19 mouse cellular contexts compared by ENCODE assay signal in the genomic region with DNA sequence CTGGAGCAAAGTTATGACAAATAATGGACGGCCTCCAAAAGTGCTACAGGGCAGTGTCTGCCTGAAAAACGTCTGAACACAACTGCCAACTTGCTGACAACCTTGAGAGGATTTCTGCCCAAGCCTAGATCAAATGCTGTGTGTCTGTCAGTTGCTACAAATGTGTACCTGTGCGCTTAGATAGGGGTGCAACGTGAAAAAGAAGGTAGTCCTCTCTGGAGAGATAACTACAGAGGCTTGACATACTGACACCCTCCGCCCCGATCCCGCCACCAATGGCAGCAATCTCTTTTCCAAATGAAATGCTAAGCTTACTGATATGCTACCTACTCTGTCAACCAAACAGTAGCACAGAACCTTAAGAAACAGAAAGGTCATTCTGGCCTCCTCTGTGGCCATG. TPM values are rescaled to one million over a fixed set of nuclear protein-coding genes. Genes with fewer than 3 reads are reported as not detected.
DNase-seq lines count a peak whose midpoint lies in the region; ATAC-seq lines count a peak whose summit lies in the region.
"Had no signal": no experiment of that assay in that cellular context is flagged by ENCODE, and none has a peak within 500 bp of the region (broad histone marks: within the 10 kb centered on the region; RNA-seq: fewer than 3 reads in every experiment).

No protein-coding gene starts in this region.

- no peak for DNase-seq in heart, postnatal 36 days
- peak; percentile 36 for DNase-seq in c-Kit-negative CD71-positive TER-119-positive erythroid progenitor cells, embryonic 14.5 days (ENCODE audit: low read depth, low spot score)
- peak; percentile 78 for DNase-seq in liver
- DNase-seq in left cerebral cortex, adult 18-20 months (ENCODE audit: low spot score in 2 of 2): no peak
- no peak for DNase-seq in layer of hippocampus, postnatal 36 days
- DNase-seq: cerebellum, postnatal 10 days; embryo, embryonic 11 days; gastrocnemius, adult 2 months; lung, postnatal 10 days had no signal

- no peaks in the 10 kb centered on the region for H3K27me3 ChIP-seq in heart, embryonic 14.5 days (ENCODE audit: control insufficient read depth, insufficient read depth, low read length)
- H3K27me3 ChIP-seq in liver, embryonic 16.5 days (ENCODE audit: control insufficient read depth, insufficient read depth, low read depth, low read length): no peaks in the 10 kb centered on the region
- H3K27me3 ChIP-seq: heart, embryonic 12.5 days; intestine, embryonic 15.5 days; limb, embryonic 15.5 days; neural tube, embryonic 15.5 days had no signal

- no peaks in the 10 kb centered on the region for H3K36me3 ChIP-seq in heart, embryonic 14.5 days (ENCODE audit: control insufficient read depth, insufficient read depth, low read length)
- H3K36me3 ChIP-seq in liver, embryonic 16.5 days (ENCODE audit: control insufficient read depth, insufficient read depth): no peaks in the 10 kb centered on the region
- H3K36me3 ChIP-seq: heart, embryonic 12.5 days; intestine, embryonic 15.5 days; limb, embryonic 15.5 days; neural tube, embryonic 15.5 days had no signal

- no peak overlapping the region for H3K9ac ChIP-seq in heart, embryonic 14.5 days (ENCODE audit: low read length)
- peak overlapping the region; percentile 13; the same call in 1 of the 2 replicates for H3K9ac ChIP-seq in liver, embryonic 16.5 days (ENCODE audit: low read depth, low read length)
- H3K9ac ChIP-seq: heart, embryonic 12.5 days; hindbrain, embryonic 14.5 days; intestine, embryonic 15.5 days; limb, embryonic 15.5 days; neural tube, embryonic 15.5 days had no signal

- peak overlapping the region; percentile 27; the same call in 1 of the 2 replicates for H3K4me2 ChIP-seq in heart, embryonic 14.5 days (ENCODE audit: low read length)
- peak overlapping the region; percentile 42 for H3K4me2 ChIP-seq in liver, embryonic 16.5 days (ENCODE audit: low read depth, low read length)
- H3K4me2 ChIP-seq: heart, embryonic 12.5 days; hindbrain, embryonic 14.5 days; intestine, embryonic 15.5 days; limb, embryonic 15.5 days; neural tube, embryonic 15.5 days had no signal

- no peak for ATAC-seq in heart, embryonic 14.5 days (ENCODE audit: insufficient number of reproducible peaks, insufficient read depth, low FRiP score, low read depth)
- ATAC-seq in liver, embryonic 16.5 days (ENCODE audit: low read depth): peak; percentile 97
- no peak for ATAC-seq in cerebellum, adult (ENCODE audit: insufficient number of reproducible peaks, low FRiP score, low TSS enrichment)
- ATAC-seq: CD4-positive, CD25-positive, alpha-beta regulatory T cell, adult 4 months; intestine, embryonic 15.5 days; midbrain, embryonic 16.5 days had no signal

- H3K4me3 ChIP-seq in heart, embryonic 14.5 days (ENCODE audit: control insufficient read depth in 1 of 2, insufficient read depth in 1 of 2, low read depth in 1 of 2, low read length in 2 of 2): no peak overlapping the region
- no peak overlapping the region for H3K4me3 ChIP-seq in liver, embryonic 16.5 days (ENCODE audit: low read depth, low read length)
- H3K4me3 ChIP-seq: gastrocnemius, adult 2 months; heart, embryonic 12.5 days; intestine, embryonic 15.5 days; limb, embryonic 15.5 days; neural tube, embryonic 15.5 days had no signal

- no peaks in the 10 kb centered on the region for H3K9me3 ChIP-seq in heart, embryonic 14.5 days (ENCODE audit: control insufficient read depth, low read length)
- H3K9me3 ChIP-seq in liver, embryonic 16.5 days (replicated peaks; ENCODE audit: control insufficient read depth, low read length): no peaks in the 10 kb centered on the region
- H3K9me3 ChIP-seq: heart, embryonic 12.5 days; intestine, embryonic 15.5 days; limb, embryonic 15.5 days; neural tube, embryonic 15.5 days had no signal

- peak overlapping the region; percentile 5 to 19; a peak in 1 of 4 replicates for H3K27ac ChIP-seq in heart, embryonic 14.5 days (replicated peaks in 1 of 2; ENCODE audit: control insufficient read depth in 1 of 2, insufficient read depth in 1 of 2, low read depth in 2 of 2, low read length in 2 of 2)
- H3K27ac ChIP-seq in liver, embryonic 16.5 days (ENCODE audit: low read length): peak overlapping the region; percentile 88
- H3K27ac ChIP-seq: gastrocnemius, adult 2 months; hindbrain, embryonic 14.5 days; intestine, embryonic 15.5 days; limb, embryonic 15.5 days; neural tube, embryonic 15.5 days had no signal

- WGBS in heart, embryonic 14.5 days: 40% methylated on average over 7 of the region's 7 CpGs
- WGBS in liver, embryonic 16.5 days (ENCODE audit: insufficient replicate concordance): 32% methylated on average over 7 of the region's 7 CpGs

- no peaks in the 10 kb centered on the region for H3K4me1 ChIP-seq in heart, embryonic 14.5 days (ENCODE audit: control insufficient read depth in 2 of 2, insufficient read depth in 2 of 2, low read length in 2 of 2)
- peaks cover 2% of the 10 kb centered on the region; the same call in 1 of the 2 replicates for H3K4me1 ChIP-seq in liver, embryonic 16.5 days (ENCODE audit: control insufficient read depth, low read depth, low read length)
- H3K4me1 ChIP-seq: heart, embryonic 12.5 days; intestine, embryonic 15.5 days; limb, embryonic 15.5 days; neural tube, embryonic 15.5 days had no signal

- intact Hi-C loops in heart, postnatal 36 days (cut with DNase I): no loop called here

RNA-seq across cellular contexts. Expression of gene Acsl4, which starts 31.3 kb away (rescaled TPM):
- polyA plus RNA-seq in heart, embryonic 14.5 days (2014; fragmentation: Nextera tagmentation; extraction: Ambion mirVana): 17.8 and 18.7 TPM in 2 replicates
- total RNA-seq in heart, postnatal 36 days (2021): 10 to 100 TPM in 1 of 2 experiments, 1 to 10 TPM in 1; 10.0 to 11.5 TPM
- polyA plus RNA-seq in liver, embryonic 16.5 days (2015; fragmentation: Nextera tagmentation; extraction: Ambion mirVana): 13.5 and 15.8 TPM in 2 replicates
- 10 to 100 TPM; 66.8 to 69.6 TPM for total RNA-seq in left cerebral cortex, adult 18-20 months (2021)
- 10 to 100 TPM; 71.5 to 77.1 TPM for total RNA-seq in layer of hippocampus, postnatal 36 days (2021)

RNA-seq across cellular contexts. Expression of gene Kcne1l, which starts 52.9 kb away (rescaled TPM):
- 17.3 and 17.8 TPM in 2 replicates for polyA plus RNA-seq in heart, embryonic 14.5 days (2014; fragmentation: Nextera tagmentation; extraction: Ambion mirVana)
- under 1 TPM; 0.22 to 0.25 TPM for total RNA-seq in heart, postnatal 36 days (2021)
- 0.58 and 1.2 TPM in 2 replicates for polyA plus RNA-seq in liver, embryonic 16.5 days (2015; fragmentation: Nextera tagmentation; extraction: Ambion mirVana)
- total RNA-seq in left cerebral cortex, adult 18-20 months (2021): 1 to 10 TPM; 2.6 to 2.9 TPM
- total RNA-seq in layer of hippocampus, postnatal 36 days (2021): 1 to 10 TPM; 3.4 to 3.9 TPM
- polyA plus RNA-seq: CD4-positive, CD25-positive, alpha-beta regulatory T cell, adult 4 months had no signal

Comparison
In these comparisons a context has a peak if more than half of its experiments do, and no peak if none do; other contexts are left out.
1. DNase-seq: peak in c-Kit-negative CD71-positive TER-119-positive erythroid progenitor cells, embryonic 14.5 days (single experiment) and liver (single experiment); none in heart, postnatal 36 days (0 of 2), left cerebral cortex, adult 18-20 months (0 of 2) and layer of hippocampus, postnatal 36 days (0 of 2).
2. RNA of gene Acsl4, which starts 31.3 kb away (total RNA-seq): 71.5 to 77.1 TPM in layer of hippocampus, postnatal 36 days and 66.8 to 69.6 TPM in left cerebral cortex, adult 18-20 months; 10.0 to 11.5 TPM in heart, postnatal 36 days; every median in the first group is over 4 times any median in the second.